Mouse (Mus musculus): ENCODE results near the gene Rere. TPM values are rescaled to one million over a fixed set of nuclear protein-coding genes. Genes with fewer than 3 reads are reported as not detected.

Rere gene
- total RNA-seq, 2 experiments from 2014 or later, result 108 to 117 TPM

- DNase-seq (ENCODE audit: low spot score in 2 of 2), result no peak
These were observed 288.6 kb downstream of the Rere start for GRCm38 (mm10) chr4:150569834-150570571.

GRCm38 (mm10) chr4:150570793-150571192, 289.3 kb downstream of the Rere start:
- DNase-seq (ENCODE audit: low spot score in 2 of 2), result no peak

GRCm38 (mm10) chr4:150572104-150572691, 290.8 kb downstream of the Rere start:
- no peak for DNase-seq (ENCODE audit: low spot score in 2 of 2)

- no peak for DNase-seq (ENCODE audit: low spot score in 2 of 2)
These were observed 291.5 kb downstream of the Rere start for GRCm38 (mm10) chr4:150572938-150573337.

- no peak for DNase-seq (ENCODE audit: low spot score in 2 of 2)
These were observed 294.1 kb downstream of the Rere start for GRCm38 (mm10) chr4:150575363-150576092.

GRCm38 (mm10) chr4:150576339-150576738, 294.9 kb downstream of the Rere start:
- no peak for DNase-seq (ENCODE audit: low spot score in 2 of 2)

GRCm38 (mm10) chr4:150578021-150578420, 296.6 kb downstream of the Rere start:
- DNase-seq (ENCODE audit: low spot score in 2 of 2), result no peak

GRCm38 (mm10) chr4:150581931-150582723, 300.7 kb downstream of the Rere start:
- DNase-seq (ENCODE audit: low spot score in 2 of 2), result no peak

- DNase-seq (ENCODE audit: low spot score in 2 of 2), result peak; percentile 50 to 52
These were observed 301.7 kb downstream of the Rere start for GRCm38 (mm10) chr4:150582966-150583776.

GRCm38 (mm10) chr4:150583777-150584135, 302.3 kb downstream of the Rere start:
- no peak for DNase-seq (ENCODE audit: low spot score in 2 of 2)

GRCm38 (mm10) chr4:150585800-150586199, 304.4 kb downstream of the Rere start:
- DNase-seq (ENCODE audit: low spot score in 2 of 2), result no peak

- no peak for DNase-seq (ENCODE audit: low spot score in 2 of 2)
These were observed 304.8 kb downstream of the Rere start for GRCm38 (mm10) chr4:150586275-150586674.

GRCm38 (mm10) chr4:150587597-150588299, 306.3 kb downstream of the Rere start:
- no peak for DNase-seq (ENCODE audit: low spot score in 2 of 2)

GRCm38 (mm10) chr4:150588300-150588621, 306.8 kb downstream of the Rere start:
- DNase-seq (ENCODE audit: low spot score in 2 of 2), result no peak

- no peak for DNase-seq (ENCODE audit: low spot score in 2 of 2)
These were observed 309.3 kb downstream of the Rere start for GRCm38 (mm10) chr4:150590621-150591282.

GRCm38 (mm10) chr4:150591602-150592001, 310.2 kb downstream of the Rere start:
- no peak for DNase-seq (ENCODE audit: low spot score in 2 of 2)

GRCm38 (mm10) chr4:150592087-150592486, 310.6 kb downstream of the Rere start:
- DNase-seq (ENCODE audit: low spot score in 2 of 2), result no peak

GRCm38 (mm10) chr4:150593473-150594217, 312.2 kb downstream of the Rere start:
- DNase-seq (ENCODE audit: low spot score in 2 of 2), result no peak

- DNase-seq (ENCODE audit: low spot score in 2 of 2), result no peak
These were observed 312.9 kb downstream of the Rere start for GRCm38 (mm10) chr4:150594298-150594829.
